Mouse (Mus musculus) heart, embryonic 15.5 days (tissue): ENCODE data around the gene Ube2d3. TPM values are rescaled to one million over a fixed set of nuclear protein-coding genes. Genes with fewer than 3 reads are reported as not detected.

Experiments
- ATAC-seq: fragments of 200-750 bp; cut with Nextera tagmentation; replicated peaks from 2 replicates; pipeline ENCODE4 v1.8.0; 2017; ENCODE audit warnings: low read depth, moderate TSS enrichment; ENCODE audit not compliant: insufficient number of reproducible peaks, insufficient read depth, low FRiP score
- H3K27ac ChIP-seq: fragments of 300-500 bp; sonication (generic); 2 replicates; pipeline ENCODE4 v1.5.1; 2015; ENCODE audit warnings: mild to moderate bottlenecking, inconsistent platforms
- H3K27me3 ChIP-seq: fragments of 300-500 bp; sonication (generic); 2 replicates; pipeline ENCODE4 v1.6.1; 2015; ENCODE audit warnings: inconsistent platforms
- H3K36me3 ChIP-seq: fragments of 300-500 bp; sonication (generic); 2 replicates; pipeline ENCODE4 v1.6.1; 2015; ENCODE audit warnings: mild to moderate bottlenecking, inconsistent platforms
- H3K4me1 ChIP-seq: fragments of 300-500 bp; sonication (generic); replicated peaks from 2 replicates; pipeline ENCODE4 v1.6.1; 2015; ENCODE audit warnings: inconsistent platforms
- H3K4me2 ChIP-seq: fragments of 300-500 bp; sonication (generic); 2 replicates; pipeline ENCODE4 v1.6.1; 2015; ENCODE audit warnings: inconsistent platforms, mild to moderate bottlenecking, moderate library complexity
- H3K4me3 ChIP-seq: fragments of 300-500 bp; sonication (generic); 2 replicates; pipeline ENCODE4 v1.5.1; 2015; ENCODE audit warnings: mild to moderate bottlenecking, inconsistent platforms
- H3K9ac ChIP-seq: fragments of 300-500 bp; sonication (generic); 2 replicates; pipeline ENCODE4 v1.6.1; 2015; ENCODE audit warnings: mild to moderate bottlenecking, inconsistent platforms
- H3K9me3 ChIP-seq: fragments of 300-500 bp; sonication (generic); replicated peaks from 2 replicates; pipeline ENCODE4 v1.6.1; 2016; ENCODE audit warnings: inconsistent platforms
- WGBS: fragments of 180-500 bp; shearing (Covaris S2); methylation state at CpG from one replicate; pipeline ENCODE4 v1.1.7; 2015; ENCODE audit warnings: mixed read lengths; 5-methylcytosine and 5-hydroxymethylcytosine counted together
- polyA plus RNA-seq: library from polyadenylated mRNA; unstranded; fragments of >200 nt; fragmentation: Nextera tagmentation; extraction: Ambion mirVana; gene quantifications from 2 replicates; pipeline ENCODE4 v1.2.1, GENCODE M21; 2015

Ube2d3 gene
- polyA plus RNA-seq: 396 and 398 TPM in 2 replicates

DNA sequence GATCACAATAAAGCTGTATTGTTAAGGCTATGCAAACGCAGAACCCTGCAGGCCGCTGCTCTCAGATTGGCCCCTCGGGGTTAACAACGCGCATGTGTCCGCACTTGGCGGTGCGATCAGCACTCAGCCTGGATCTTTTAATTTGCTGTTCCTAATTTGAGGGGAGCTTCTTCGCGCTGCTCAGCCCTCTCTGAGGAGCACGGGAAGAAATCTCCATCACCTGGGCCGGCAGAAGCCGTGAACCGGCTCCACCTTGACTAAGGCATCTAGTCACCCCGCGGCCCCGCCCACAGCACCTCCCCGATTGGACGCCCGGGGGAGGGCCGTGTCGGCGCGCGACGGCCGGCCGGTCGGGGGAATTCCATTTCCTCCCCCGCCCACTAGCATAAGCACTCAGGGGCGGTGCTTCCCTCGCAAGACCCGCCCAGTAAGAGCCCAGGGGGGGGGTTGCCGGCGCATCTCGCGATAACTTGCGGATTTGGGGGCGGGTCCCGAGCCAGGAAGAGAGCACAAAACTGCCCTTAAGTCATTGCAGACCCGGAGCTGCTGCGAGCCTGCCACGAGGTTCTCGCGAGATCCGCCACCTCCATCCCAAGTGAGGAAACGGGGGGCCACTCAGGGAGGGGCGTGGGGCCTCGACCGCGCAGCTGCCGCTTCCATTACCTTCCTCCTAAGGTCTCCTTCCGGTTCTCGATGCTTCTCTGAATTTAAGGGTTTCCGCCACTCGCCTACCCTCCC is at the start of gene Ube2d3:
Gene Ube2d3 (plus strand): TSS at position 392 of the 738 bp plus-strand sequence.
- Histone ChIP-seq H3K4me1 (peaks cover 13% of the 10 kb centered on the region), H3K27me3 (no peaks in the 10 kb centered on the region), H3K9ac (peak within 1 kb of the TSS; percentile 98), H3K4me2 (peak within 1 kb of the TSS; percentile 65), H3K4me3 (peak within 1 kb of the TSS; percentile 95), H3K9me3 (no peaks in the 10 kb centered on the region), H3K36me3 (peaks cover under 1% of the 10 kb centered on the region; the same call in 1 of the 2 replicates), H3K27ac (peak within 1 kb of the TSS; percentile 100)
- WGBS: under 1% methylated on average over 56 of the region's 56 CpGs
- ATAC-seq: peak; percentile 92

DNA sequence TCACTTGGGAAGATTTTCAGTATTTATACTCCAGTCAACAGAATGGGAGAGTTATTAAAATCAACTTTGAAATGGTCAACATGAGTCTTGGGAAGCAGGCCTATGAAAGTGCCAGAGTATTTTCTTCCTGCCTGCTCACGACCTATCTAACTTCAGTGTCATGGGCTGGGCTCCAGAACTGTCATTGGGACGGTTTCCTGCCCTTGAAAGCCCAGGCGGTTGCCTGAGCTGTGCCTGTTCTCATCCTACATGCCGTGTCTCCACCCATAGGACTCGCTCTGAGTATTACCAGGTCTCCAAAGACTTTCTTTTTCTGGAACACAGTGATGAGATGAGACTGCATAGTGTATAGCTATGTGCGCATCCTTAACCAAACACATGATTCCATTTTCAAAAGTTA is 44.8 kb upstream of the Ube2d3 start:
- Histone ChIP-seq H3K27me3 (no peaks in the 10 kb centered on the region), H3K4me2 (no peak overlapping the region), H3K36me3 (no peaks in the 10 kb centered on the region), H3K4me1 (peaks cover 3% of the 10 kb centered on the region; the same call in 1 of the 2 replicates), H3K9ac (no peak overlapping the region), H3K9me3 (no peaks in the 10 kb centered on the region), H3K27ac (no peak overlapping the region), H3K4me3 (no peak overlapping the region)
- ATAC-seq: no peak
- WGBS: 41% methylated on average over 6 of the region's 6 CpGs

DNA sequence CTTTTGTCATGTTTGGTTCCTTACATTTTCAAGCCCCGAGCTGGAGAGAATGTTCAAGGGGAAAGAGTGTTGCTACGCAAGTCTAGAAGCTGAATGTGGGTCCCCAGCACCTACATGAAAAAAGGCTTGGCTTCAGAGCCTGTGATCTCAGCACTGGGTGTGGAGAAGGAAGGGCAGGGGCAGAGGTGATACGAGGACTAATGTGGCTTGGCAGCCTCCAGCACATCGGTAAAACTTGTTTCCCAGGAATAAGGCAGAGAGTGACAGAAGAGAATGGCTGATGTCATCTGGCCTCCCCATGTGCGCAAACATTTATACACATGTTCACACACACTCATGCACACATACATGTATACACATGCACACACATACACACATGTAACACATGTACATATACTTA is 42.9 kb upstream of the Ube2d3 start:
- Histone ChIP-seq H3K36me3 (no peaks in the 10 kb centered on the region), H3K27ac (no peak overlapping the region), H3K4me2 (no peak overlapping the region), H3K4me3 (no peak overlapping the region), H3K27me3 (no peaks in the 10 kb centered on the region), H3K4me1 (peaks cover 3% of the 10 kb centered on the region; the same call in 1 of the 2 replicates), H3K9me3 (no peaks in the 10 kb centered on the region), H3K9ac (no peak overlapping the region)
- 62% methylated on average over 5 of the region's 5 CpGs for WGBS
- no peak for ATAC-seq

DNA sequence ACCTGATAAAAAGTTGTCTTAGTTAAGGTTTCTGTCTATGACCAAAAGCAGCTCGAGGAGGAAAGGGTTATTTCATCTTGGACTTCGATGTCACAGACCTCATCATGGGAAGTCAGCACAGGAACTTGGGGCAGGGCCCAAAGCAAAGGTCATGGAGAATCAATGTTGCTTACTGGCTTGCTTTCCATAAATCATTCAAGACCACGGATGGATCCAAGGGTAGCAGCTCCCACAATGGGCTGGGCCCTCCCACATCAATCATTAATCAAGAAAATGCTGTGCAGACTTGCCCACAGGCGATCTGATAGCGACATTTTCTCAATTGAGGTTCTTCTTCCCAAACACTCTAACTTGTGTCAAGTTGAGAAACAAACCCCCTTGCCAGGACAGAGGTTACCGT is 41.9 kb upstream of the Ube2d3 start:
- no peak overlapping the region for H3K4me2 ChIP-seq
- H3K27ac ChIP-seq: no peak overlapping the region
- no peaks in the 10 kb centered on the region for H3K36me3 ChIP-seq
- WGBS: 65% methylated on average over 6 of the region's 6 CpGs
- peaks cover 3% of the 10 kb centered on the region; the same call in 1 of the 2 replicates for H3K4me1 ChIP-seq
- H3K27me3 ChIP-seq: no peaks in the 10 kb centered on the region
- no peak overlapping the region for H3K9ac ChIP-seq
- ATAC-seq: no peak
- H3K4me3 ChIP-seq: no peak overlapping the region
- no peaks in the 10 kb centered on the region for H3K9me3 ChIP-seq

DNA sequence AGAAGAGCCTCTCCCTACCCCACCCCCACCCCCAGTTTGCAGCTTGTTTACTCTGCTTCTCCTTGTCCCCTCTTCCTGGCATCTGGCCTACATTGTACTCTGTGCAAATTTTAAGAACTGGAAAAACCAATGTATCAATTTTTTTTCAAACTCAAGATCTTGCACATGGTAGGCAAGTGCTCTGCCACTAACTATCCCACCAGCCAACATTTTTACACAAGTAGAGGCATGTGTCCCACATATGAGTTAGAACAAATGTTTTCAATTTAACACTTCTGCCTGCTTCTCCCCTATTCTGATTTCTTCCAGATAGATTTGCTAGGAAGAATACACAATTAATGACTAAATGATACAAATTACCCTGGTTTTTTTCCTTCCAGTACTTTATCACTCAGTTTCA is 40.8 kb upstream of the Ube2d3 start:
- H3K36me3 ChIP-seq: no peaks in the 10 kb centered on the region
- H3K9ac ChIP-seq: no peak overlapping the region
- H3K27me3 ChIP-seq: no peaks in the 10 kb centered on the region
- H3K4me2 ChIP-seq: no peak overlapping the region
- H3K9me3 ChIP-seq: no peaks in the 10 kb centered on the region
- H3K4me1 ChIP-seq: peaks cover 8% of the 10 kb centered on the region
- ATAC-seq: no peak
- H3K27ac ChIP-seq: no peak overlapping the region
- H3K4me3 ChIP-seq: no peak overlapping the region

DNA sequence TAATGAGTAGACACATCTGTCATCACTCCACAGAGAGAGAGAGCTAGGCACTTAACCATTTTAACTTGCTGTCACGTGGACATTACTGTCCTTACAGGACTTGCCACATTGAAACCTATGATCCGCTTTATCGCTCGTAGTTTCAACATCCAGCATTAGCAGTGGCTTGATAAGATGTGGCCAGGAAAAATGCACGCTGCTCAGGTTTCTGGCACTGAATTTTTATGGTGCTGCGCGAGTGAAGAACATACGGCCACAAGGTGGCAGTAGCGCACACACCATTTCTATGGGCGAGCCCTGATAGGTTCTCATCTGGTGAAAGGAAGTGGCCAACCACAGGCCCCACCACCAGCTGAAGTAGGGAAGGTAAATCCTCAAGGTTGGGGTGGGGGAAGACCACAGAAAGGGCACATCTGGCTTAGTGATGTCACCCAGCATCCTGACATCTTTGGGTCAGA is 35.7 kb upstream of the Ube2d3 start:
- no peak overlapping the region for H3K9ac ChIP-seq
- peak overlapping the region; percentile 49 for H3K4me2 ChIP-seq
- ATAC-seq: peak; percentile 79

DNA sequence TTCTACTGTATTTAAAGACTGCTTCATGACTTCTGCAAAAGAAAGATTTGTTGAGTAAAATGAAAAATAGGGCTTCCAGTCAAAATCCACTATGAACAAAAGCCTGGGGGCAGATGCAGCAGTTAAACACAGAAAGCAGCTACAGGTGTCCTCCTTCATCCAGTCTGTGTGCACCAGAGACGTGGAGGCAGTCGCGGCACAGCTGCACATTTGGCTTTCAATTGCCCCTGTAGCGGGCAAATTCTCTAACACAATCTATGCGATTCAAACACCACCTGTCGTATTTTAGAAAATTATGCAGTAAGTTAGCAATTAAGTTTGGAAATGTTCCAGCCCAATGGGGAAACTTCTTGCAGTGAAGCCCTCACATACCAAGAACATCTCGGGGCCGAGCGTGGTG is 34.7 kb upstream of the Ube2d3 start:
- Histone ChIP-seq H3K4me2 (no peak overlapping the region), H3K9me3 (no peaks in the 10 kb centered on the region), H3K4me1 (peaks cover 15% of the 10 kb centered on the region), H3K4me3 (no peak overlapping the region), H3K27me3 (no peaks in the 10 kb centered on the region), H3K27ac (no peak overlapping the region), H3K9ac (no peak overlapping the region), H3K36me3 (peaks cover 13% of the 10 kb centered on the region; the same call in 1 of the 2 replicates)
- ATAC-seq: no peak
- 82% methylated on average over 9 of the region's 9 CpGs for WGBS

More for the DNA sequence above, 35.7 kb upstream of the Ube2d3 start:
- Histone ChIP-seq H3K4me1 (peaks cover 15% of the 10 kb centered on the region), H3K27ac (peak overlapping the region; percentile 38; the same call in 1 of the 2 replicates), H3K9me3 (no peaks in the 10 kb centered on the region), H3K4me3 (0 out of 2 replicates have a peak overlapping the region, but pooled peaks have one; percentile 16), H3K36me3 (peaks cover 12% of the 10 kb centered on the region; the same call in 1 of the 2 replicates), H3K27me3 (no peaks in the 10 kb centered on the region)
- WGBS: 3% methylated on average over 10 of the region's 10 CpGs

DNA sequence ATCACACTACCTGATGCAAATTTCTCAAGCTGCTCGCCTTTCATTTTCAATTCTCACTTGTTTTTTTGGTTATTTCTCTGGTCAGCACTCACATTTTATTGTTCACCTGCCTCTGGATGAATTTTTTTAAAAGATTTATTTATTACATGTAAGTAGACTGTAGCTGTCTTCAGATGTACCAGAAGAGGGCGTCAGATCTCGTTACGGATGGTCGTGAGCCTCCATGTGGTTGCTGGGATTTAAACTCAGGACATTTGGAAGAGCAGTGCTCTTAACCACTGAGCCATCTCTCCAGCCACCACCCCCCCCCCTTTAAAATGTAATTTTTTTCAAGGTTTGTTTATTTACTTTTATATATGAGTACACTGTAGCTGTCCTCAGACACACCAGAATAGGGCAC is 34.1 kb upstream of the Ube2d3 start:
- Histone ChIP-seq H3K9me3 (no peaks in the 10 kb centered on the region), H3K4me3 (no peak overlapping the region), H3K27me3 (no peaks in the 10 kb centered on the region), H3K27ac (no peak overlapping the region), H3K4me2 (no peak overlapping the region), H3K4me1 (peaks cover 15% of the 10 kb centered on the region), H3K36me3 (peaks cover 13% of the 10 kb centered on the region; the same call in 1 of the 2 replicates), H3K9ac (no peak overlapping the region)
- ATAC-seq: no peak
- WGBS: 55% methylated on average over 5 of the region's 5 CpGs

DNA sequence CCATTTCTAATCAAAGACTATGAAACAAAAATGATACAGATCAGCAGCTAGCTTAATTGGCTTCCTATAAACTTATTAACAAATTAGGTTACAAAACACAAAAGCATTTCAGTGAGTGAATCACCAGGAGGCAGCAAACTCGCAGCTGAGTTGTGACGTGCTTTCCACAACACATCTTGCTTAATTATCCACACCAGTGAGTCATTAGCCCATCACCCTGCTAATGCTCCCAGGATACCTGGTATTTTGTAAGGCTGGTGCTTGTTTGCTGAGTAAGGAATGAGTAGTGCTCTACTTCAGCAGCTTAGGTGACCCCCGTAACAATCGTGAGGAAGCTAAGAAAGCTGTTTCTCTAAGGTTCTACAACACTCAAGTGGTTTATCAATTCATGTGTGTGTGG is 33.4 kb upstream of the Ube2d3 start:
- Histone ChIP-seq H3K4me3 (no peak overlapping the region), H3K9ac (no peak overlapping the region), H3K36me3 (peaks cover 16% of the 10 kb centered on the region; the same call in 1 of the 2 replicates), H3K4me1 (peaks cover 15% of the 10 kb centered on the region), H3K27me3 (no peaks in the 10 kb centered on the region), H3K4me2 (no peak overlapping the region), H3K27ac (no peak overlapping the region), H3K9me3 (no peaks in the 10 kb centered on the region)
- 78% methylated on average over 4 of the region's 4 CpGs for WGBS
- ATAC-seq: no peak

DNA sequence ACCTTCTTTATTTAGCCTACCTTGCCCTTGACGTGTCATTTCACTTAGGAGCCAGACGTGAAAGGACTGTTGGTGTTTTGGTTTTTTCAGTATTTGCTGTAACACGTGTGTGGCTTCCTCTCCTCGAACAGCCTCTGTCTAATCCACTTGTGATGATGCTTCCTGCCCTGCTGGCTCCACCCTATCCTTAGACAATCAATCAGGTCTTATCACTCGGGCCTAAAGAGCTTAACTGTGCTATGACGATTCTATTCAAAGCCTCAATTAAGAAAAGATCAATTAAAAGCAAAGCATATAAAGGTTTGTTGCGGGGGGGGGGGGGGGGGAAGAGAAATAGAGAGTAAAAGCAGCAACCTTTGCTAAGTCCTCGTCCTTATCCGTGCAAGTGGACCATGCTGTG is 30.6 kb upstream of the Ube2d3 start:
- Histone ChIP-seq H3K27ac (no peak overlapping the region), H3K4me2 (no peak overlapping the region), H3K9me3 (no peaks in the 10 kb centered on the region), H3K9ac (no peak overlapping the region), H3K36me3 (peaks cover 17% of the 10 kb centered on the region; the same call in 1 of the 2 replicates), H3K4me1 (peaks cover 20% of the 10 kb centered on the region), H3K27me3 (no peaks in the 10 kb centered on the region), H3K4me3 (no peak overlapping the region)
- WGBS: 57% methylated on average over 9 of the region's 9 CpGs
- no peak for ATAC-seq

DNA sequence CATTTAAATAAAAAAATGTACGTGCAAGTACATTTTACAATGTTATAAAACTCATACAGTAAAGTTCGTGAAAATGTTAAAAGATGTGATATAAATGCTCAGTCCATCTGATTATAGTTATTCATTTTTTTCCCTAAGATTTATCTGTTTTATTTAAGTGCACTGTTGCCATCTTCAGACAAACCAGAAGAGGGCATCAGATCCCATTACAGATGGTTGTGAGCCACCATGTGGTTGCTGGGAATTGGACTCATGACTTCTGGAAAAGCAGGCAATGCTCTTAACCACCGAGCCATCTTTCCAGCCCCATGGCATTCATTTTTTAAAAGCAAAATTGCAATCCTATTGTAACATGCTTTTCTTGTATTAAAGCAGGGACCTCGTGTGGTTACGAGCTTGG is 28.7 kb upstream of the Ube2d3 start:
- Histone ChIP-seq H3K9ac (no peak overlapping the region), H3K27ac (no peak overlapping the region), H3K36me3 (peaks cover 17% of the 10 kb centered on the region; the same call in 1 of the 2 replicates), H3K4me2 (no peak overlapping the region), H3K4me1 (peaks cover 25% of the 10 kb centered on the region), H3K9me3 (no peaks in the 10 kb centered on the region), H3K27me3 (no peaks in the 10 kb centered on the region), H3K4me3 (no peak overlapping the region)
- WGBS: 95% methylated on average over 5 of the region's 5 CpGs
- no peak for ATAC-seq

DNA sequence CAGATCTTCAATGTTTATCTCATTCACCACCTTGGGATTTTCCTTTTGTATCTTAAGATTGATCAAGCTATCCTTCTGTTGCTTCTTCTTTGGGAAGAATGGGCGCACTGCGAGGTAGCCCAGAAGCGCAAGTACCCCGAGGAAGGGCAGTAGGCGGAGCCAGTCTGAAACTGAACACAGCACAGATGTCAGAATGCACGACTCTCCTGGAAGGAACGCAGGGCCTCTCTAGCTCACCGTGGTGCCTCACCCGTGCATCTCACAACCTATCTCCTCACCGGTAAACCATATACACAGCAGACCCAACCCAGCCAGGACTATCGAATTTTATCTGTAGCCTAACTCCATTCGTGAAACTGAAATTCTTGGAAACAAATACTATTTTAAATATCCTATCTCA is 26.9 kb upstream of the Ube2d3 start:
- Histone ChIP-seq H3K4me2 (no peak overlapping the region), H3K4me3 (no peak overlapping the region), H3K9ac (no peak overlapping the region), H3K27ac (no peak overlapping the region), H3K27me3 (no peaks in the 10 kb centered on the region), H3K4me1 (peaks cover 25% of the 10 kb centered on the region), H3K36me3 (peaks cover 12% of the 10 kb centered on the region; the same call in 1 of the 2 replicates), H3K9me3 (no peaks in the 10 kb centered on the region)
- WGBS: 67% methylated on average over 12 of the region's 12 CpGs
- no peak for ATAC-seq
